Mouse (Mus musculus): ENCODE data around the gene Pan3. TPM values are rescaled to one million over a fixed set of nuclear protein-coding genes. Genes with fewer than 3 reads are reported as not detected.
"Not testable (repeated sequence)": the region's sequence is repeated elsewhere in the genome, so short reads cannot be mapped to it uniquely, and the experiment has no call there.

Gene Pan3
- polyA plus RNA-seq, 1 experiment from 2014 or later: 68.1 TPM

- WGBS: 95% methylated on average over 4 of the region's 4 CpGs
- no peak for ATAC-seq
- Histone ChIP-seq H3K27me3 (no peaks in the 10 kb centered on the region), H3K9ac (no peak overlapping the region), H3K27ac (no peak overlapping the region), H3K4me3 (no peak overlapping the region), H3K36me3 (ENCODE audit: poor library complexity, severe bottlenecking) (peaks cover 56% of the 10 kb centered on the region), H3K9me3 (replicated peaks) (no peaks in the 10 kb centered on the region), H3K4me2 (no peak overlapping the region), H3K4me1 (no peaks in the 10 kb centered on the region)
Measured at GRCm38 (mm10) chr5:147539815-147540214, 109.9 kb downstream of the Pan3 start.

- H3K27ac ChIP-seq: no peak overlapping the region
- WGBS: 90% methylated on average over 6 of the region's 6 CpGs
- no peak for ATAC-seq
- peaks cover 64% of the 10 kb centered on the region for H3K36me3 ChIP-seq (ENCODE audit: poor library complexity, severe bottlenecking)
- H3K4me3 ChIP-seq: no peak overlapping the region
- H3K9me3 ChIP-seq (replicated peaks): no peaks in the 10 kb centered on the region
- H3K4me1 ChIP-seq: no peaks in the 10 kb centered on the region
- H3K4me2 ChIP-seq: no peak overlapping the region
- H3K27me3 ChIP-seq: no peaks in the 10 kb centered on the region
- no peak overlapping the region for H3K9ac ChIP-seq
Measured at GRCm38 (mm10) chr5:147542291-147542690, 112.3 kb downstream of the Pan3 start.

- no peak overlapping the region for H3K4me3 ChIP-seq
- no peaks in the 10 kb centered on the region for H3K4me1 ChIP-seq
- 67% methylated on average over 11 of the region's 11 CpGs for WGBS
- H3K4me2 ChIP-seq: no peak overlapping the region
- no peaks in the 10 kb centered on the region for H3K27me3 ChIP-seq
- peaks cover 67% of the 10 kb centered on the region for H3K36me3 ChIP-seq (ENCODE audit: poor library complexity, severe bottlenecking)
- no peak for ATAC-seq
- no peak overlapping the region for H3K9ac ChIP-seq
- no peak overlapping the region for H3K27ac ChIP-seq
- H3K9me3 ChIP-seq (replicated peaks): no peaks in the 10 kb centered on the region
Measured at GRCm38 (mm10) chr5:147545731-147546241, 115.8 kb downstream of the Pan3 start.

GRCm38 (mm10) chr5:147549016-147549755 lies 119.2 kb downstream of the Pan3 start:
- WGBS: 88% methylated on average over 12 of the region's 12 CpGs
- Histone ChIP-seq H3K27ac (no peak overlapping the region), H3K36me3 (ENCODE audit: poor library complexity, severe bottlenecking) (peaks cover 49% of the 10 kb centered on the region), H3K27me3 (no peaks in the 10 kb centered on the region), H3K4me3 (no peak overlapping the region), H3K9ac (no peak overlapping the region), H3K4me1 (no peaks in the 10 kb centered on the region), H3K9me3 (replicated peaks) (no peaks in the 10 kb centered on the region), H3K4me2 (no peak overlapping the region)
- no peak for ATAC-seq

- no peak overlapping the region for H3K4me2 ChIP-seq
- H3K9me3 ChIP-seq (replicated peaks): no peaks in the 10 kb centered on the region
- no peak overlapping the region for H3K9ac ChIP-seq
- no peaks in the 10 kb centered on the region for H3K27me3 ChIP-seq
- H3K4me3 ChIP-seq: no peak overlapping the region
- H3K36me3 ChIP-seq (ENCODE audit: poor library complexity, severe bottlenecking): peaks cover 27% of the 10 kb centered on the region
- H3K27ac ChIP-seq: no peak overlapping the region
- ATAC-seq: no peak
- 91% methylated on average over 13 of the region's 13 CpGs for WGBS
- H3K4me1 ChIP-seq: no peaks in the 10 kb centered on the region
Measured at GRCm38 (mm10) chr5:147551879-147552627, 122.1 kb downstream of the Pan3 start.

GRCm38 (mm10) chr5:147557641-147558040 lies 127.7 kb downstream of the Pan3 start:
- not testable (repeated sequence) for H3K27me3 ChIP-seq; H3K9ac ChIP-seq; H3K4me2 ChIP-seq; H3K36me3 ChIP-seq (ENCODE audit: poor library complexity, severe bottlenecking); H3K27ac ChIP-seq; ATAC-seq; H3K4me3 ChIP-seq; H3K4me1 ChIP-seq; H3K9me3 ChIP-seq (replicated peaks)
- WGBS: 78% methylated on average over 6 of the region's 6 CpGs

- Histone ChIP-seq H3K27me3 (no peaks in the 10 kb centered on the region), H3K36me3 (ENCODE audit: poor library complexity, severe bottlenecking) (no peaks in the 10 kb centered on the region), H3K4me2 (peak overlapping the region; percentile 30), H3K27ac (no peak overlapping the region), H3K9ac (0 out of 2 replicates have a peak overlapping the region, but pooled peaks have one; percentile 8), H3K4me3 (no peak overlapping the region), H3K9me3 (replicated peaks) (no peaks in the 10 kb centered on the region), H3K4me1 (no peaks in the 10 kb centered on the region)
- WGBS: 35% methylated on average over 18 of the region's 18 CpGs
- peak; percentile 6; the same call in 1 of the 2 replicates for ATAC-seq
Measured at GRCm38 (mm10) chr5:147563511-147564139, 133.7 kb downstream of the Pan3 start.

- no peaks in the 10 kb centered on the region for H3K4me1 ChIP-seq
- no peak overlapping the region for H3K4me3 ChIP-seq
- H3K9me3 ChIP-seq (replicated peaks): no peaks in the 10 kb centered on the region
- ATAC-seq: no peak
- peak overlapping the region; percentile 8; the same call in 1 of the 2 replicates for H3K9ac ChIP-seq
- no peaks in the 10 kb centered on the region for H3K27me3 ChIP-seq
- no peak overlapping the region for H3K27ac ChIP-seq
- H3K4me2 ChIP-seq: peak overlapping the region; percentile 30
- WGBS: 20% methylated on average over 16 of the region's 16 CpGs
- no peaks in the 10 kb centered on the region for H3K36me3 ChIP-seq (ENCODE audit: poor library complexity, severe bottlenecking)
Measured at GRCm38 (mm10) chr5:147564140-147564590, 134.2 kb downstream of the Pan3 start.

GRCm38 (mm10) chr5:147565444-147565843 lies 135.5 kb downstream of the Pan3 start:
- Histone ChIP-seq H3K27me3 (no peaks in the 10 kb centered on the region), H3K27ac (no peak overlapping the region), H3K4me1 (no peaks in the 10 kb centered on the region), H3K9me3 (replicated peaks) (no peaks in the 10 kb centered on the region), H3K4me3 (no peak overlapping the region), H3K36me3 (ENCODE audit: poor library complexity, severe bottlenecking) (no peaks in the 10 kb centered on the region), H3K4me2 (no peak overlapping the region), H3K9ac (no peak overlapping the region)
- ATAC-seq: no peak
- 85% methylated on average over 7 of the region's 7 CpGs for WGBS

GRCm38 (mm10) chr5:147566335-147566734 lies 136.4 kb downstream of the Pan3 start:
- H3K27me3 ChIP-seq: no peaks in the 10 kb centered on the region
- no peak for ATAC-seq
- H3K36me3 ChIP-seq (ENCODE audit: poor library complexity, severe bottlenecking): no peaks in the 10 kb centered on the region
- no peaks in the 10 kb centered on the region for H3K9me3 ChIP-seq (replicated peaks)
- no peaks in the 10 kb centered on the region for H3K4me1 ChIP-seq
- WGBS: 72% methylated on average over 7 of the region's 7 CpGs
- H3K4me3 ChIP-seq: no peak overlapping the region
- H3K4me2 ChIP-seq: no peak overlapping the region
- no peak overlapping the region for H3K27ac ChIP-seq
- no peak overlapping the region for H3K9ac ChIP-seq

GRCm38 (mm10) chr5:147572695-147573094 lies 142.7 kb downstream of the Pan3 start:
- H3K27me3 ChIP-seq: no peaks in the 10 kb centered on the region
- no peak overlapping the region for H3K27ac ChIP-seq
- no peak for ATAC-seq
- no peak overlapping the region for H3K9ac ChIP-seq
- H3K4me1 ChIP-seq: no peaks in the 10 kb centered on the region
- H3K36me3 ChIP-seq (ENCODE audit: poor library complexity, severe bottlenecking): no peaks in the 10 kb centered on the region
- no peaks in the 10 kb centered on the region for H3K9me3 ChIP-seq (replicated peaks)
- H3K4me2 ChIP-seq: no peak overlapping the region
- WGBS: 86% methylated on average over 7 of the region's 7 CpGs
- H3K4me3 ChIP-seq: no peak overlapping the region

- H3K4me3 ChIP-seq: no peak overlapping the region
- no peak for ATAC-seq
- no peaks in the 10 kb centered on the region for H3K27me3 ChIP-seq
- no peaks in the 10 kb centered on the region for H3K36me3 ChIP-seq (ENCODE audit: poor library complexity, severe bottlenecking)
- H3K27ac ChIP-seq: no peak overlapping the region
- H3K9me3 ChIP-seq (replicated peaks): no peaks in the 10 kb centered on the region
- 94% methylated on average over 1 of the region's 1 CpGs for WGBS
- no peak overlapping the region for H3K9ac ChIP-seq
- H3K4me1 ChIP-seq: no peaks in the 10 kb centered on the region
- no peak overlapping the region for H3K4me2 ChIP-seq
Measured at GRCm38 (mm10) chr5:147573555-147573954, 143.6 kb downstream of the Pan3 start.

All from forebrain, embryonic 13.5 days (tissue).